Mouse (Mus musculus): ENCODE data around the gene Tmem151a. TPM values are rescaled to one million over a fixed set of nuclear protein-coding genes. Genes with fewer than 3 reads are reported as not detected.

Gene Tmem151a
- polyA plus RNA-seq, 1 experiment: 8.1 TPM

DNA sequence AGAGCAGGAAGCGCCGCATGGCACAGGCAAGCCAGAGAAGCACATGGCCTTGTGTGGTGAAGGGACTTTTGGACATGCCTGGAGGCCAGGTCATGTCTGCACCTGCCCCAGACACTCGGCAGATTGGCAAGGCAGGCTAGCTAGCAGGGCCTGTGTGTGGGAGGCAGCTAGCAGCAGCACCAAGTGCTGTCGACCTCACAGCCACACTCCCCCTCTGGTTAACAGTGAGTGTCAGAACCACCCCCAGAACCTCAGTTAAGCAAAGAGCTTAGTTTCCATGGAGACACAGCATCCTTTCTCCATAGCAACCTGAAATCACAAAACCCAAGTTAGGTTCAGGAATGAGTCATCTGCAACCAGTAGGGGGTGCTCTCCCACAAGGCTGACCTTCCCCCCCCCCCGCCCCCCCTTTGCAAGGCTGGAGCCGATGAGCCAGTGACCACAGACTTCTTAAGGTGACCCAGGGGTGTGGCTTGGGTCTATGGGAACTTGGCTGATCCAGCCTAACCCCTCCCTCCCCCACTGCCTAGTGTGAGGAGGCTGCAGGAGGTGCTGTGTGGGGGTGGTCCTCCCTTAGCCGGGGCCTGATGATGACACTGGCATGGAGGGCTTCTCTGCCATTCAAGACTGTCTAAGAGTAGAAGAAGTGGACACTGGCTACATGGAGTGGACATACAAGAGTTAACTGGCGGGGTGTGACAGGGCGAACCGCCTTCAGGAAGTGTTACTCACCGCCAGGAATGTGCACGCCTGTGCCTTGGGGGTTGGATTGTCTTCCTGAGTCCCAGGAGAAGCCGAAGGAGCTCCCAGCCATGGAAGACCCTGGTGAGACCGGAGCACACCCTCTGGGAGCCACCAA is 35.1 kb downstream of the Tmem151a start, which contains the start of gene Rin1:
Gene Rin1, plus strand, starts transcription at position 435 of the 859 bp plus-strand sequence.
- WGBS: 16% methylated on average over 14 of the region's 14 CpGs
- peaks cover 25% of the 10 kb centered on the region for H3K36me3 ChIP-seq (ENCODE audit: control insufficient read depth, insufficient read depth, low read length)

DNA sequence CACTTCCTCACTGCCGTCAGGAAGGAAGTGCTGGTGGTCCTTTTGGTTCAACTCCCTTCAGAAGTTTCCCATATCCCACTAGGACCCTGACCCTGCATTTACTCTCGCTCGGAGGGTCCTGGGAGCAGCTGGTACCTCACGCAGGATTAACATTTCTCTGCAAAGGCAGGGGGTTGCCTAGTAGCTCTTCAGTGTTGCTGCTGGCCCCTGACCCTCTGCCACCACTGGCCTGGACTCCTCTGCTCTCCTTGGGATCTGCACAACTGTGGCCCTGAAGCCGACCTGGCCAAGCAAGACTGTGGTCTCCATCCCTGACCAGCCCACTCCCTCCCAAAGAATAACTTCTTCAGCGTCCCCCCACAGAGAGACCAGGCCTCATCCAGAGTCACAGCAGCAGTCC is 36.0 kb downstream of the Tmem151a start:
- Histone ChIP-seq H3K4me3 (ENCODE audit: low read depth, low read length) (no peak overlapping the region), H3K4me1 (ENCODE audit: control insufficient read depth, insufficient read depth, insufficient read length, low read length) (peaks cover 5% of the 10 kb centered on the region), H3K27ac (ENCODE audit: insufficient read depth, low read depth, low read length) (no peak overlapping the region), H3K36me3 (ENCODE audit: control insufficient read depth, insufficient read depth, low read length) (peaks cover 25% of the 10 kb centered on the region), H3K27me3 (ENCODE audit: control insufficient read depth, insufficient read depth, low read length) (no peaks in the 10 kb centered on the region)
- WGBS: 91% methylated on average over 6 of the region's 6 CpGs
- no peak for TF ChIP-seq POLR2A (IDR thresholded peaks at IDR 0.05; ENCODE audit: low read depth, low read length)

More for the DNA sequence above, 35.1 kb downstream of the Tmem151a start, which contains the start of gene Rin1:
- peaks cover 5% of the 10 kb centered on the region for H3K4me1 ChIP-seq (ENCODE audit: control insufficient read depth, insufficient read depth, insufficient read length, low read length)
- no peaks in the 10 kb centered on the region for H3K27me3 ChIP-seq (ENCODE audit: control insufficient read depth, insufficient read depth, low read length)
- TF ChIP-seq CTCF (IDR thresholded peaks at IDR 0.05; ENCODE audit: extremely low read depth, insufficient read length, insufficient replicate concordance, low read depth, low read length): peak; percentile 40; the same call in 1 of the 2 replicates
- TF ChIP-seq POLR2A (IDR thresholded peaks at IDR 0.05; ENCODE audit: low read depth, low read length): no peak
- peak within 1 kb of the TSS; percentile 65 for H3K4me3 ChIP-seq (ENCODE audit: low read depth, low read length)
- peak within 1 kb of the TSS; percentile 44; the same call in 1 of the 2 replicates for H3K27ac ChIP-seq (ENCODE audit: insufficient read depth, low read depth, low read length)

DNA sequence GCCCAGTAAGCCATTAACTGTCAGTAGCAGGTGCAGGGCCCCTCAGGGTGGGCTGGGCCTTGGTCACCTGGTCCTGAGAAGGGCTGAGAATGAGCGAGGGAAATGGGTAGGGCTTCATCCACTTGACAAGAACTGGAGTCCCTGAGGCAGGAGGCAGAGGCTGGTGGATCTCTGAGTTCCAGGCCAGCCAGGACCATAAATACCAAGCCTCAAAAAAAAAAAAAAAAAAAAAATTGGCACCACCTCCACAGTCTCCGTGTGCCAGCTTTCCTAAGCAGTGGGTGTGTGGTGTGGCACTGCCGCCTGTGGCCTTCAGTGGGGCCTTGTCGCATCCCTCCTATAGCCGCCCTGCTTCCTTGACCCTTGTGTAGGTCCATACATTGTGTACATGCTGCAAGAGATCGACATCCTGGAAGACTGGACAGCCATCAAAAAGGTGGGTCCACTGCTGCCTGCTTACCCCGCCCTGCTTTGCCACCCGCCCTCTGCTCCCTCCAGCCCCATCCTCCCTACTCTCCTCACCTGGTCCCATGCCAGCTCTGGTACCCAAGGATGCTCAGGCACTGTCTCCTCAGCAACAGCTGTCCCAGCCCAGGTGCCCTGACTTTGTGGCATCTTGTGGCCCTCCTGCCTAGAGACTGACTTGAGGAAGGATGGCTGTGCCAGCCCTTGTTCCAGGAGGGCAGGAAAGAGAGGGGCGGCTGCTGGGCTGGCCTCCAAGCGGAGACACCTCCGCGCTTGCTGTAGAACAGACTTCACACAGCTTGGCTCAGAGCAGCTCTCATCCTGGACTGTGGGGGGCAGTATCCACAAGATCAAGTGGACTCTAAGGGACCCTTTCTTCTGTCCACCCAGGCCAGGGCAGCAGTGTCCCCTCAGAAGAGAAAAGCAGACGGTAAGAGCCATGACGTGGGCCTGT is 36.9 kb downstream of the Tmem151a start:
- peaks cover 5% of the 10 kb centered on the region for H3K4me1 ChIP-seq (ENCODE audit: control insufficient read depth, insufficient read depth, insufficient read length, low read length)
- TF ChIP-seq POLR2A (IDR thresholded peaks at IDR 0.05; ENCODE audit: low read depth, low read length): no peak
- no peak for TF ChIP-seq CTCF (IDR thresholded peaks at IDR 0.05; ENCODE audit: extremely low read depth, insufficient read length, insufficient replicate concordance, low read depth, low read length)
- no peak overlapping the region for H3K27ac ChIP-seq (ENCODE audit: insufficient read depth, low read depth, low read length)
- 82% methylated on average over 14 of the region's 14 CpGs for WGBS
- H3K4me3 ChIP-seq (ENCODE audit: low read depth, low read length): no peak overlapping the region
- no peaks in the 10 kb centered on the region for H3K27me3 ChIP-seq (ENCODE audit: control insufficient read depth, insufficient read depth, low read length)
- peaks cover 25% of the 10 kb centered on the region for H3K36me3 ChIP-seq (ENCODE audit: control insufficient read depth, insufficient read depth, low read length)

DNA sequence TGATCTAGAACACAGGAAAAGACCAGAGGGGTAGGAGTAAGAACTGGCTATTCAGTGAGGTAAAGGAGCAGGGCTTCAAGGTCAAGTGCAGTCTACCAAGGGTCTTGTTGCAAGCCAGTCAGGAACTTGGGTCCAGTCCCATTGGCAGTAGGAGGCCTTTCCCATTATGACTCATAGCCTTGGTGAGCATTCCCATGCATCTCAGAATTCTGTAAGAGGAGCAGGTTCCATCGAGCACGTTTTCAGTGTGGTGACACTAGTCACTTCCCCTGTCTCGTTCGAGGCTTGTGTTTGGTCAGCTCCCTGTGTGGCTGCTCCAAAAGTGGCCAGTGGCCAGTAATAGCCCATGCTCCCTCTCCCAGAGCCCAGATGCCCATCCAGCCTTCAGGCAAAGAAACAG is 39.8 kb downstream of the Tmem151a start:
- 71% methylated on average over 4 of the region's 4 CpGs for WGBS
- Histone ChIP-seq H3K4me3 (ENCODE audit: low read depth, low read length) (no peak overlapping the region), H3K36me3 (ENCODE audit: control insufficient read depth, insufficient read depth, low read length) (peaks cover 25% of the 10 kb centered on the region), H3K27me3 (ENCODE audit: control insufficient read depth, insufficient read depth, low read length) (no peaks in the 10 kb centered on the region), H3K4me1 (ENCODE audit: control insufficient read depth, insufficient read depth, insufficient read length, low read length) (peaks cover 2% of the 10 kb centered on the region), H3K27ac (ENCODE audit: insufficient read depth, low read depth, low read length) (no peak overlapping the region)
- TF ChIP-seq CTCF (IDR thresholded peaks at IDR 0.05; ENCODE audit: extremely low read depth, insufficient read length, insufficient replicate concordance, low read depth, low read length) (no peak), POLR2A (IDR thresholded peaks at IDR 0.05; ENCODE audit: low read depth, low read length) (no peak)

GRCm38 (mm10) chr19:5041588-5041987 is 43.7 kb downstream of the Tmem151a start:
- Histone ChIP-seq H3K4me3 (ENCODE audit: low read depth, low read length) (peak overlapping the region; percentile 80), H3K27ac (ENCODE audit: insufficient read depth, low read depth, low read length) (peak overlapping the region; percentile 78), H3K27me3 (ENCODE audit: control insufficient read depth, insufficient read depth, low read length) (no peaks in the 10 kb centered on the region), H3K4me1 (ENCODE audit: control insufficient read depth, insufficient read depth, insufficient read length, low read length) (peaks cover 10% of the 10 kb centered on the region), H3K36me3 (ENCODE audit: control insufficient read depth, insufficient read depth, low read length) (peaks cover 6% of the 10 kb centered on the region)
- no peak for TF ChIP-seq CTCF (IDR thresholded peaks at IDR 0.05; ENCODE audit: extremely low read depth, insufficient read length, insufficient replicate concordance, low read depth, low read length)
- no peak for TF ChIP-seq POLR2A (IDR thresholded peaks at IDR 0.05; ENCODE audit: low read depth, low read length)
- 2% methylated on average over 16 of the region's 16 CpGs for WGBS

- H3K36me3 ChIP-seq (ENCODE audit: control insufficient read depth, insufficient read depth, low read length): peaks cover 2% of the 10 kb centered on the region; the same call in 1 of the 2 replicates
- H3K4me1 ChIP-seq (ENCODE audit: control insufficient read depth, insufficient read depth, insufficient read length, low read length): peaks cover 10% of the 10 kb centered on the region
- TF ChIP-seq CTCF (IDR thresholded peaks at IDR 0.05; ENCODE audit: extremely low read depth, insufficient read length, insufficient replicate concordance, low read depth, low read length): no peak
- peak; percentile 81 for TF ChIP-seq POLR2A (IDR thresholded peaks at IDR 0.05; ENCODE audit: low read depth, low read length)
- no peaks in the 10 kb centered on the region for H3K27me3 ChIP-seq (ENCODE audit: control insufficient read depth, insufficient read depth, low read length)
- 2% methylated on average over 40 of the region's 40 CpGs for WGBS
- H3K27ac ChIP-seq (ENCODE audit: insufficient read depth, low read depth, low read length): peak within 1 kb of the TSS; percentile 78
- H3K4me3 ChIP-seq (ENCODE audit: low read depth, low read length): peak within 1 kb of the TSS; percentile 88
Measured at GRCm38 (mm10) chr19:5040862-5041523, 44.3 kb downstream of the Tmem151a start, which contains the start of gene Brms1. Gene Brms1, plus strand, starts transcription at chr19:5041354.

Data from small intestine, adult 2 months (tissue).